Mouse (Mus musculus) thymus, adult 18-20 months (tissue): Measurements from ENCODE around the gene Irf2bp2.

ENCODE experiments used
- DNase-seq, 2 experiments: peaks; one replicate each; pipeline ENCODE4 v3.0.0; 2022; ENCODE audit warnings: mixed read lengths in 2 of 2

Gene Irf2bp2

GRCm38 (mm10) chr8:126593889-126594480, at the start of gene Irf2bp2:
Gene Irf2bp2 (minus strand): TSS chr8:126593986.
- peak; percentile 83 to 90 for DNase-seq

- no peak for DNase-seq
These were observed 48.9 kb upstream of the Irf2bp2 start for GRCm38 (mm10) chr8:126642665-126643064.

- no peak for DNase-seq
These were observed 47.9 kb upstream of the Irf2bp2 start for GRCm38 (mm10) chr8:126641568-126642295.

GRCm38 (mm10) chr8:126639161-126639560, 45.4 kb upstream of the Irf2bp2 start:
- no peak for DNase-seq

- no peak for DNase-seq
These were observed 44.2 kb upstream of the Irf2bp2 start for GRCm38 (mm10) chr8:126638027-126638426.

- no peak for DNase-seq
These were observed 40.8 kb upstream of the Irf2bp2 start for GRCm38 (mm10) chr8:126634541-126635048.

- DNase-seq, result no peak
These were observed 34.8 kb upstream of the Irf2bp2 start for GRCm38 (mm10) chr8:126628616-126629015.

- no peak for DNase-seq
These were observed 32.6 kb upstream of the Irf2bp2 start for GRCm38 (mm10) chr8:126626415-126626814.

GRCm38 (mm10) chr8:126622111-126622795, 28.5 kb upstream of the Irf2bp2 start:
- DNase-seq, result no peak

- no peak for DNase-seq
These were observed 26.9 kb upstream of the Irf2bp2 start for GRCm38 (mm10) chr8:126620721-126621120.

GRCm38 (mm10) chr8:126619487-126619886, 25.7 kb upstream of the Irf2bp2 start:
- DNase-seq, result no peak

- no peak for DNase-seq
These were observed 23.9 kb upstream of the Irf2bp2 start for GRCm38 (mm10) chr8:126617665-126618064.

GRCm38 (mm10) chr8:126616736-126617135, 22.9 kb upstream of the Irf2bp2 start:
- DNase-seq, result no peak

- peak in 1 of 2 experiments; percentile 44 for DNase-seq
These were observed 22.0 kb upstream of the Irf2bp2 start for GRCm38 (mm10) chr8:126615765-126616164.

GRCm38 (mm10) chr8:126614740-126615132, 20.9 kb upstream of the Irf2bp2 start:
- DNase-seq, result no peak

- DNase-seq, result peak in 1 of 2 experiments; percentile 62
These were observed 20.4 kb upstream of the Irf2bp2 start for GRCm38 (mm10) chr8:126614062-126614739.

- no peak for DNase-seq
These were observed 19.4 kb upstream of the Irf2bp2 start for GRCm38 (mm10) chr8:126613143-126613542.

- DNase-seq, result no peak
These were observed 19.0 kb upstream of the Irf2bp2 start for GRCm38 (mm10) chr8:126612739-126613138.

GRCm38 (mm10) chr8:126610713-126611112, 16.9 kb upstream of the Irf2bp2 start:
- no peak for DNase-seq

- no peak for DNase-seq
These were observed 15.9 kb upstream of the Irf2bp2 start for GRCm38 (mm10) chr8:126609556-126610263.

GRCm38 (mm10) chr8:126603241-126603947, 9.6 kb upstream of the Irf2bp2 start:
- DNase-seq, result no peak

GRCm38 (mm10) chr8:126602641-126603040, 8.9 kb upstream of the Irf2bp2 start:
- DNase-seq, result no peak
